Mouse (Mus musculus) midbrain, embryonic 14.5 days (tissue): ENCODE data around the gene Exoc7. TPM values are rescaled to one million over a fixed set of nuclear protein-coding genes. Genes with fewer than 3 reads are reported as not detected.

Source experiments
- ATAC-seq: fragments of 200-750 bp; cut with Nextera tagmentation; 2 replicates; pipeline ENCODE4 v1.8.0; 2017; ENCODE audit warnings: moderate number of reproducible peaks, moderate library complexity; ENCODE audit not compliant: low FRiP score, low TSS enrichment
- DNase-seq: peaks from one replicate; pipeline ENCODE4 v3.0.0-alpha.2; 2015
- H3K27ac ChIP-seq: fragments of 300-500 bp; sonication (generic); replicated peaks from 2 replicates; pipeline ENCODE4 v1.5.1; 2014; ENCODE audit warnings: mild to moderate bottlenecking, low read depth, low read length, moderate library complexity
- H3K27me3 ChIP-seq: fragments of 300-500 bp; sonication (generic); 2 replicates; pipeline ENCODE4 v1.6.1; 2014; ENCODE audit warnings: low read length, control low read depth, mixed read lengths; ENCODE audit not compliant: control insufficient read depth, insufficient read depth
- H3K36me3 ChIP-seq: fragments of 300-500 bp; sonication (generic); 2 replicates; pipeline ENCODE4 v1.6.1; 2014; ENCODE audit warnings: low read length, control low read depth; ENCODE audit not compliant: control insufficient read depth, insufficient read depth
- H3K4me1 ChIP-seq: fragments of 300-500 bp; sonication (generic); 2 replicates; pipeline ENCODE4 v1.6.1; 2014; ENCODE audit warnings: mild to moderate bottlenecking, antibody characterized with exemption, low read length, control low read depth; ENCODE audit not compliant: control insufficient read depth, insufficient read depth
- H3K4me2 ChIP-seq: fragments of 300-500 bp; sonication (generic); 2 replicates; pipeline ENCODE4 v1.6.1; 2014; ENCODE audit warnings: mild to moderate bottlenecking, low read length, moderate library complexity
- H3K4me3 ChIP-seq: fragments of 300-500 bp; sonication (generic); replicated peaks from 2 replicates; pipeline ENCODE4 v1.5.1; 2014; ENCODE audit warnings: low read depth, low read length
- H3K9ac ChIP-seq: fragments of 300-500 bp; sonication (generic); replicated peaks from 2 replicates; pipeline ENCODE4 v1.6.1; 2014; ENCODE audit warnings: mild to moderate bottlenecking, low read length, moderate library complexity
- H3K9me3 ChIP-seq: fragments of 300-500 bp; sonication (generic); 2 replicates; pipeline ENCODE4 v1.6.1; 2016; ENCODE audit warnings: low read length, control low read depth, mixed read lengths; ENCODE audit not compliant: control insufficient read depth
- WGBS: fragments of 180-500 bp; shearing (Covaris S2); extraction: QIAGEN DNeasy Blood & Tissue Kit; methylation state at CpG from one replicate; pipeline ENCODE4 v1.1.7; 2014; 5-methylcytosine and 5-hydroxymethylcytosine counted together
- polyA plus RNA-seq: library from polyadenylated mRNA; unstranded; fragments of >200 nt; fragmentation: Nextera tagmentation; extraction: Ambion mirVana; gene quantifications from 2 replicates; pipeline ENCODE4 v1.2.1, GENCODE M21; 2014

Exoc7 gene
- polyA plus RNA-seq, 1 experiment from 2014 or later: 122 TPM

GRCm38 (mm10) chr11:116292401-116292800, 14.6 kb downstream of the Exoc7 start:
- H3K4me1 ChIP-seq: no peaks in the 10 kb centered on the region
- H3K27me3 ChIP-seq: no peaks in the 10 kb centered on the region
- H3K4me2 ChIP-seq: no peak overlapping the region
- DNase-seq (no peak), ATAC-seq (no peak)
- H3K27ac ChIP-seq: no peak overlapping the region
- WGBS: 88% methylated on average over 13 of the region's 13 CpGs
- no peak overlapping the region for H3K9ac ChIP-seq
- H3K9me3 ChIP-seq: no peaks in the 10 kb centered on the region
- peaks cover 98% of the 10 kb centered on the region for H3K36me3 ChIP-seq
- H3K4me3 ChIP-seq: no peak overlapping the region

- WGBS: 90% methylated on average over 8 of the region's 8 CpGs
- H3K27me3 ChIP-seq: no peaks in the 10 kb centered on the region
- DNase-seq: no peak
- H3K9ac ChIP-seq: no peak overlapping the region
- H3K27ac ChIP-seq: no peak overlapping the region; the same call in 1 of the 2 replicates
- no peak overlapping the region for H3K4me2 ChIP-seq
- H3K4me3 ChIP-seq: no peak overlapping the region
- peaks cover 82% of the 10 kb centered on the region for H3K36me3 ChIP-seq
- no peaks in the 10 kb centered on the region for H3K9me3 ChIP-seq
- no peak for ATAC-seq
- no peaks in the 10 kb centered on the region for H3K4me1 ChIP-seq
Observed at GRCm38 (mm10) chr11:116290556-116290955, 16.5 kb downstream of the Exoc7 start.

DNA sequence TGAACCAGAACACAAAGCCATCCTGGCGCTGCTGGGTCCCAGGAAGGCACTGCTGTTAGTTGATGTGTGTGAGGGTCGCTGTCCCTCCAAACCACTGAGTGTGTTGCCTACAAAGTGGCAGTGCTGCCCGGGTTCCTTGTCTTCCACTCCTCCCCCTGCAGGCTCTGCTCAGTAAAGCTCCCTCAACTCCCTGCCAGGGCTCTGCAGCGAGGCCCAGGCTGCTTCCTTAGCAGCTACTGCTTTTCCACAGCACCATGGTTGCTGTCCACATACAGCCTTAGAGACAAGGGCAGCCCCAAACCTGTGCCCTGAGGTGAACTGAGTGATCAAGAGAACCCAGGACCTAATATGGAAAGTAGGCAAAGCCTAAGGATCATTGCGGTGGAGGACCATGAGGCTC, 19.7 kb downstream of the Exoc7 start:
- DNase-seq (no peak), ATAC-seq (no peak)
- Histone ChIP-seq H3K4me1 (no peaks in the 10 kb centered on the region), H3K4me3 (no peak overlapping the region), H3K36me3 (peaks cover 51% of the 10 kb centered on the region), H3K27ac (no peak overlapping the region), H3K9ac (no peak overlapping the region), H3K9me3 (no peaks in the 10 kb centered on the region), H3K27me3 (peaks cover 25% of the 10 kb centered on the region), H3K4me2 (no peak overlapping the region)
- 74% methylated on average over 5 of the region's 5 CpGs for WGBS

DNA sequence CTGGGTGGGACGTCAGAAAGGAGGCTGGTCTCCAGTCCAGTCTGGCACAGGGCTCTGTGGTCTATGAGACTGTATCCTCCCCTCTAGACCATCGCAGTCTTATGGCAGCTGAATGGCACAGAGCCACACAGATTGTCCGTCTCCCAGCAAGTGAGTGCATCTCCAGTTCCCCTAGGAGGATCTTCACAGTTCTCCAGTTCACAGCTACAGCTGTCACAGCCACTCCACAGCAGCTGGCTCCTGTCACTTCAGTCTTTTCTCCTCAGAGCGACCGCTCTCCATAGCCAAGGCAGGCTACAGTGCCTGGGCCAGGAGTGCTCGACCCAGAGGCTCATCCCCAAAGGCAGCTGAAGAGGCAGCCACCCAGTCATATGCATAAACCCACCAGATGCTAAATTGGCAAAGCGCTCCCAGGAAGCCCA, 21.3 kb downstream of the Exoc7 start:
- DNase-seq (no peak), ATAC-seq (no peak)
- 0 out of 2 replicates have a peak overlapping the region, but pooled peaks have one; percentile 8 for H3K27ac ChIP-seq
- peaks cover 40% of the 10 kb centered on the region for H3K27me3 ChIP-seq
- H3K9me3 ChIP-seq: no peaks in the 10 kb centered on the region
- H3K4me2 ChIP-seq: no peak overlapping the region
- 0 out of 2 replicates have a peak, but pooled peaks cover 4% of the 10 kb centered on the region for H3K4me1 ChIP-seq
- no peak overlapping the region for H3K9ac ChIP-seq
- 68% methylated on average over 7 of the region's 7 CpGs for WGBS
- peaks cover 36% of the 10 kb centered on the region for H3K36me3 ChIP-seq
- H3K4me3 ChIP-seq: no peak overlapping the region

DNA sequence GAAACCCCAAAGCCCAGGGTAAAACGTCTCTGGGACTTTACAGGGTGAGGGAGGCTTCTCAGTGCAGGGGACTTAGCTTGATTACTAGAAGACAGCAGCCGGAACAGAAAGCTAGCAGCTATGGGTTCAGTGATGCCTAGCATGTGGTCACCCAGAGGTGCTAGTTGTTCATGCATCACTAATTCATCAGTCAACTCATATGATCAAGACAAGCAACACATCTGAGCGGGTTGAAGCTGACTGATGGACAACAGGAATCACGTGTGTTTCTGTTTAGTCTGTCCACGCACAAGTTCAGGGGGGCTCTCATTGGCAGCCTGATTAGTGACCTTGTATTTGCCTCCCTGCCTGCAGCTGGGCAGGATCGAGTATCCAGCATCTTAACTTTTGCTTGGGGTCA, 23.1 kb downstream of the Exoc7 start:
- H3K4me1 ChIP-seq: 0 out of 2 replicates have a peak, but pooled peaks cover 4% of the 10 kb centered on the region
- no peak overlapping the region for H3K4me3 ChIP-seq
- no peak overlapping the region for H3K9ac ChIP-seq
- no peak for DNase-seq
- H3K27me3 ChIP-seq: peaks cover 51% of the 10 kb centered on the region
- no peaks in the 10 kb centered on the region for H3K9me3 ChIP-seq
- 60% methylated on average over 6 of the region's 6 CpGs for WGBS
- no peak for ATAC-seq
- H3K36me3 ChIP-seq: peaks cover 18% of the 10 kb centered on the region
- no peak overlapping the region for H3K4me2 ChIP-seq
- H3K27ac ChIP-seq: no peak overlapping the region

DNA sequence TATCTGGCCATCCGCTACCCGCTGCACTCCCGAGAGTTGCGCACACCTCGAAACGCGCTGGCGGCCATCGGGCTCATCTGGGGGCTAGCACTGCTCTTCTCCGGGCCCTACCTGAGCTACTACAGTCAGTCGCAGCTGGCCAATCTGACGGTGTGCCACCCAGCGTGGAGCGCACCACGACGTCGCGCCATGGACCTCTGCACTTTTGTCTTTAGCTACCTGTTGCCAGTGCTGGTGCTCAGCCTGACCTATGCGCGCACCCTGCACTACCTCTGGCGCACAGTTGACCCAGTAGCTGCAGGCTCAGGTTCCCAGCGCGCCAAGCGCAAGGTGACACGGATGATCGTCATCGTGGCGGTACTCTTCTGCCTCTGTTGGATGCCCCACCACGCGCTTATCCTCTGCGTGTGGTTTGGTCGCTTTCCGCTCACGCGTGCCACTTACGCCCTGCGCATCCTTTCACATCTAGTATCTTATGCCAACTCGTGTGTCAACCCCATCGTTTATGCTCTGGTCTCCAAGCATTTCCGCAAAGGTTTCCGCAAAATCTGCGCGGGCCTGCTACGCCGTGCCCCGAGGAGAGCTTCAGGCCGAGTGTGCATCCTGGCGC, 24.0 kb downstream of the Exoc7 start:
- Histone ChIP-seq H3K4me1 (0 out of 2 replicates have a peak, but pooled peaks cover 4% of the 10 kb centered on the region), H3K27me3 (peaks cover 51% of the 10 kb centered on the region), H3K4me2 (no peak overlapping the region), H3K36me3 (peaks cover 8% of the 10 kb centered on the region), H3K9me3 (no peaks in the 10 kb centered on the region), H3K9ac (no peak overlapping the region), H3K4me3 (no peak overlapping the region), H3K27ac (no peak overlapping the region)
- ATAC-seq (no peak), DNase-seq (peak; percentile 17)
- 12% methylated on average over 48 of the region's 48 CpGs for WGBS

GRCm38 (mm10) chr11:116282089-116282488, 24.9 kb downstream of the Exoc7 start:
- H3K4me2 ChIP-seq: peak overlapping the region; percentile 51; the same call in 1 of the 2 replicates
- DNase-seq: peak; percentile 40

GRCm38 (mm10) chr11:116281671-116282070, 25.4 kb downstream of the Exoc7 start:
- Histone ChIP-seq H3K9ac (peak overlapping the region; percentile 29; the same call in 1 of the 2 replicates), H3K27me3 (peaks cover 51% of the 10 kb centered on the region), H3K9me3 (no peaks in the 10 kb centered on the region), H3K4me3 (peak overlapping the region; percentile 30), H3K36me3 (no peaks in the 10 kb centered on the region), H3K4me1 (0 out of 2 replicates have a peak, but pooled peaks cover 4% of the 10 kb centered on the region), H3K4me2 (peak overlapping the region; percentile 51), H3K27ac (no peak overlapping the region)
- DNase-seq (no peak), ATAC-seq (no peak)
- WGBS: 2% methylated on average over 18 of the region's 18 CpGs

More at GRCm38 (mm10) chr11:116282089-116282488, 24.9 kb downstream of the Exoc7 start:
- ATAC-seq: no peak
- Histone ChIP-seq H3K27me3 (peaks cover 51% of the 10 kb centered on the region), H3K9ac (no peak overlapping the region), H3K4me3 (no peak overlapping the region), H3K27ac (no peak overlapping the region), H3K4me1 (0 out of 2 replicates have a peak, but pooled peaks cover 4% of the 10 kb centered on the region), H3K9me3 (no peaks in the 10 kb centered on the region), H3K36me3 (no peaks in the 10 kb centered on the region)
- WGBS: 2% methylated on average over 11 of the region's 11 CpGs
